Mouse (Mus musculus) left cerebral cortex, adult 11 months (tissue): ENCODE data around the gene Ier5l.

Source experiments
- DNase-seq: peaks from one replicate; pipeline ENCODE4 v3.0.0; 2022; ENCODE audit warnings: low spot score

The Ier5l gene

GRCm38 (mm10) chr2:30470143-30470946 lies 3.7 kb downstream of the Ier5l start:
- no peak for DNase-seq

GRCm38 (mm10) chr2:30469796-30470142 lies 4.2 kb downstream of the Ier5l start:
- peak; percentile 74 for DNase-seq

GRCm38 (mm10) chr2:30469009-30469408 lies 5.0 kb downstream of the Ier5l start:
- DNase-seq: no peak

- no peak for DNase-seq
Observed at GRCm38 (mm10) chr2:30466787-30467186, 7.2 kb downstream of the Ier5l start.

GRCm38 (mm10) chr2:30464411-30464810 lies 9.6 kb downstream of the Ier5l start:
- no peak for DNase-seq

- peak; percentile 72 for DNase-seq
Observed at GRCm38 (mm10) chr2:30463904-30464330, 10.1 kb downstream of the Ier5l start.

- DNase-seq: no peak
Observed at GRCm38 (mm10) chr2:30463341-30463761, 10.7 kb downstream of the Ier5l start.

GRCm38 (mm10) chr2:30459241-30459640 lies 14.8 kb downstream of the Ier5l start:
- no peak for DNase-seq

GRCm38 (mm10) chr2:30458349-30458748 lies 15.7 kb downstream of the Ier5l start:
- no peak for DNase-seq

- DNase-seq: no peak
Observed at GRCm38 (mm10) chr2:30456104-30456980, 17.7 kb downstream of the Ier5l start.

- no peak for DNase-seq
Observed at GRCm38 (mm10) chr2:30454587-30454986, 19.4 kb downstream of the Ier5l start.

GRCm38 (mm10) chr2:30453570-30453969 lies 20.4 kb downstream of the Ier5l start:
- DNase-seq: no peak

- DNase-seq: no peak
Observed at GRCm38 (mm10) chr2:30451525-30451924, 22.5 kb downstream of the Ier5l start.

- DNase-seq: no peak
Observed at GRCm38 (mm10) chr2:30450530-30450929, 23.5 kb downstream of the Ier5l start.

- DNase-seq: no peak
Observed at GRCm38 (mm10) chr2:30448371-30448770, 25.6 kb downstream of the Ier5l start.

- DNase-seq: no peak
Observed at GRCm38 (mm10) chr2:30446891-30447826, 26.9 kb downstream of the Ier5l start.

- DNase-seq: no peak
Observed at GRCm38 (mm10) chr2:30445312-30445711, 28.7 kb downstream of the Ier5l start.

GRCm38 (mm10) chr2:30444450-30444849 lies 29.6 kb downstream of the Ier5l start:
- DNase-seq: no peak

- DNase-seq: no peak
Observed at GRCm38 (mm10) chr2:30444006-30444405, 30.0 kb downstream of the Ier5l start.

- DNase-seq: no peak
Observed at GRCm38 (mm10) chr2:30443281-30443680, 30.7 kb downstream of the Ier5l start.

- DNase-seq: no peak
Observed at GRCm38 (mm10) chr2:30442498-30442890, 31.5 kb downstream of the Ier5l start.
